Mouse (Mus musculus) stomach, postnatal 0 days (tissue): ENCODE results near the gene Phldb2.

Experiments used
- CTCF ChIP-seq: IDR thresholded peaks from 2 replicates; pipeline ENCODE4 v1.5.1; 2016; ENCODE audit warnings: antibody characterized with exemption, low read depth, mild to moderate bottlenecking, moderate library complexity
- EP300 ChIP-seq: optimal IDR thresholded peaks from 2 replicates; pipeline ENCODE3; 2016; ENCODE audit warnings: antibody characterized with exemption

GRCm38 (mm10) chr16:45832747-45833108, 120.7 kb downstream of the Phldb2 start:
- TF ChIP-seq EP300 = no peak
- TF ChIP-seq CTCF = no peak
